Mouse (Mus musculus): Measurements from ENCODE around the gene Gm10324. TPM values are rescaled to one million over a fixed set of nuclear protein-coding genes. Genes with fewer than 3 reads are reported as not detected.
"Not testable (repeated sequence)": the region's sequence is repeated elsewhere in the genome, so short reads cannot be mapped to it uniquely, and the experiment has no call there.

Gm10324 gene
- not detected in 2 replicates for polyA plus RNA-seq (2015; fragmentation: Nextera tagmentation; extraction: Ambion mirVana)

DNA sequence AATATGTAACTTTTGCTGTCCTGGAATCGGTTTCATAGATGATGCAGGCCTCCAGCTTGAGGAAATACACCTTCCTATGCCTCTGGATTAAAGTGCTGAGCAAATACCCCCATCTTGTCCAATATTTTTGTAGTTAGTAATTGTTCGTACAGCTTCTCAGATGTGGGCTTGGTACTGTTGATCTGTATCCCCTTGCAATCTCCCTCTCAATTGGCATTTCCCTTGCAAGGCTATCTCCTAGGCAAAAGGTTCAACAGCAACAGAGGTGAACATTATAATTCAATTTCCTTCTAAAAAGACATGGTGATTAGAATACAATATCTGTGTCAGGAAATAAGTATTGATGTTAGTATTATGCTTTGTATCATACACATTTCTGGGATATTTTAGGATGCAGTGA lies at the start of gene Gm10324:
TSS of gene Gm10324 (plus strand) at position 301 of the 400 bp plus-strand sequence.
- not testable (repeated sequence) for H3K9me3 ChIP-seq; ATAC-seq (ENCODE audit: insufficient read depth, low FRiP score, low read depth); H3K9ac ChIP-seq; H3K36me3 ChIP-seq; H3K4me2 ChIP-seq; H3K4me1 ChIP-seq; H3K27me3 ChIP-seq (replicated peaks); H3K27ac ChIP-seq; H3K4me3 ChIP-seq (replicated peaks)
- WGBS: no CpG with 5 or more reads among the region's 2 CpGs

Other genes with a start within 250 kb of the Gm10324 start
- not detected in 2 replicates for gene Gm10772, start 108.0 kb downstream of the Gm10324 start, polyA plus RNA-seq (2015; fragmentation: Nextera tagmentation; extraction: Ambion mirVana)

All from stomach, embryonic 15.5 days (tissue).